Mouse (Mus musculus) thymus, adult 2 months (tissue): Measurements from ENCODE around the gene Gm11554. TPM values are rescaled to one million over a fixed set of nuclear protein-coding genes. Genes with fewer than 3 reads are reported as not detected.
"Not testable (repeated sequence)": the region's sequence is repeated elsewhere in the genome, so short reads cannot be mapped to it uniquely, and the experiment has no call there.

Source experiments
- DNase-seq: peaks from one replicate; pipeline ENCODE4 v3.0.0; 2021
- H3K27ac ChIP-seq: fragments of 200-500 bp; 2 replicates; pipeline ENCODE4 v1.5.1; 2012; ENCODE audit warnings: low read length, control low read depth; ENCODE audit not compliant: control insufficient read depth, insufficient read depth
- H3K27me3 ChIP-seq: fragments of 200-500 bp; 2 replicates; pipeline ENCODE4 v1.6.1; 2012; ENCODE audit warnings: mild to moderate bottlenecking, low read length, moderate library complexity, mixed read lengths; ENCODE audit not compliant: control insufficient read depth, insufficient read depth
- H3K36me3 ChIP-seq: fragments of 200-500 bp; 2 replicates; pipeline ENCODE4 v1.6.1; 2012; ENCODE audit warnings: mild to moderate bottlenecking, low read length, moderate library complexity; ENCODE audit not compliant: control insufficient read depth, insufficient read depth
- H3K4me1 ChIP-seq: fragments of 200-500 bp; replicated peaks from 2 replicates; pipeline ENCODE4 v1.6.1; 2012; ENCODE audit warnings: low read length; ENCODE audit not compliant: control insufficient read depth, insufficient read depth
- H3K4me3 ChIP-seq: fragments of 200-500 bp; 2 replicates; pipeline ENCODE4 v1.5.1; 2012; ENCODE audit warnings: mild to moderate bottlenecking, low read length, control low read depth, moderate library complexity; ENCODE audit not compliant: control insufficient read depth, insufficient read depth
- CTCF ChIP-seq: fragments of 200-500 bp; IDR thresholded peaks from 2 replicates; pipeline ENCODE4 v1.5.1; 2012; ENCODE audit warnings: mild to moderate bottlenecking, control low read depth, low read length, moderate library complexity, borderline replicate concordance; ENCODE audit not compliant: control insufficient read depth, poor library complexity, insufficient read depth; ENCODE audit errors: extremely low read depth
- POLR2A ChIP-seq: fragments of 200-500 bp; IDR thresholded peaks from 2 replicates; pipeline ENCODE4 v1.6.1; 2012; ENCODE audit warnings: mild to moderate bottlenecking, low read length, control low read depth, moderate library complexity; ENCODE audit not compliant: control insufficient read depth, poor library complexity, insufficient read depth; ENCODE audit errors: extremely low read depth
- WGBS: fragments of 180-500 bp; shearing (Covaris S2); methylation state at CpG from one replicate; pipeline ENCODE4 v1.1.7; 2018; 5-methylcytosine and 5-hydroxymethylcytosine counted together
- polyA plus RNA-seq: library from polyadenylated mRNA; depleted of rRNA; stranded (reverse); fragments of >200 nt; gene quantifications from 2 replicates; pipeline ENCODE4 v1.2.3, GENCODE M21; 2012; rRNA removed

The Gm11554 gene
- polyA plus RNA-seq, 1 experiment, result not detected

GRCm38 (mm10) chr11:99793367-99793766, 10.9 kb downstream of the Gm11554 start, which contains the start of gene Gm11596:
TSS of gene Gm11596 (minus strand) at chr11:99793467.
- 88% methylated on average over 2 of the region's 2 CpGs for WGBS
- no peak for DNase-seq
- H3K36me3 ChIP-seq, result no peaks in the 10 kb centered on the region
- H3K4me3 ChIP-seq, result no peak within 1 kb of the TSS
- no peaks in the 10 kb centered on the region for H3K4me1 ChIP-seq
- TF ChIP-seq POLR2A (no peak), CTCF (no peak)
- no peak within 1 kb of the TSS for H3K27ac ChIP-seq
- H3K27me3 ChIP-seq, result no peaks in the 10 kb centered on the region

DNA sequence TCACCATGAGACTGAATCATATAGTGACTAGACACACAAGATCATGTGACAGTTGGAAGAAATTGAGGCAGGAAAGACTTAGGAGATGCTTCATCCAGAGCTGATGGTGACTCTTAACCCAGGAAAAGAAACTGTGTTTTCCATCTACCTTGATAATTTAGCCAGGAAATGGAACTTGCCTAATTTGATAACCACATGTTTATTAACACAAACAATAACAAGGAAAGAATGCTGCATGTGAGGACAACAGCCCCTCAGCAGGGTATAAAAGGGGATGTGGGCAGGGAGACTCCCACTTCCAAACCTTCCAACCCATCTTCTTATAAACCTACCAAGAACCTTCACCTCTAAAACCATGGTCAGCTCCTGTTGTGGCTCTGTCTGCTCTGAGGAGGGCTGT, 19.3 kb downstream of the Gm11554 start, which contains the start of gene Krtap4-9:
Gene Krtap4-9 (plus strand): TSS at position 301 of the 400 bp plus-strand sequence.
- not testable (repeated sequence) for H3K36me3 ChIP-seq, H3K27ac ChIP-seq, DNase-seq, H3K4me3 ChIP-seq, H3K27me3 ChIP-seq, H3K4me1 ChIP-seq

- WGBS, result 96% methylated on average over 2 of the region's 2 CpGs
- H3K4me3 ChIP-seq, result no peak within 1 kb of the TSS
- no peaks in the 10 kb centered on the region for H3K27me3 ChIP-seq
- no peaks in the 10 kb centered on the region for H3K36me3 ChIP-seq
- DNase-seq, result no peak
- H3K27ac ChIP-seq, result no peak within 1 kb of the TSS
- H3K4me1 ChIP-seq, result no peaks in the 10 kb centered on the region
- TF ChIP-seq POLR2A, result no peak
- no peak for TF ChIP-seq CTCF
These were observed 23.6 kb downstream of the Gm11554 start, which contains the start of gene Krtap4-8 for GRCm38 (mm10) chr11:99780604-99781003. TSS of gene Krtap4-8 (minus strand) at chr11:99780704.

DNA sequence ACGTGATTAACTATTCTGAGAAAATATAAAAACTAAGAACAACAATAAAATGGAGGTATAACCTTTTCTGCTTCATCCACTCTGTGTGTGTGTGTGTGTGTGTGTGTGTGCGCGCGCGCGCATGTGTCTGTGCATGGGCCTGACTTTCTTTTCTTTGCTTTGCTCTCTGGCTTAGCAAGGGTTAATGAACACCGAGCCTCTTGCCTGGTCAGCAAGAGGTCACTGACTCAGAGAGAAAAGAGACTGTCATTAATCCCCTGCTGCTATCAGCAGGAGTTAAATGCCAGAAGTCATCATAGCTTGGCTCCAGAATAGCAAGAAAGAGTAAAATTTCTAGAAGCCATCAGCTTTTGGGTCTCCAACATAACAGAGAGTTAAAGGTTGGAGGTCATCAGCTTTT, 25.8 kb downstream of the Gm11554 start:
- Histone ChIP-seq H3K27me3 (no peaks in the 10 kb centered on the region), H3K27ac (no peak overlapping the region), H3K4me1 (no peaks in the 10 kb centered on the region), H3K36me3 (no peaks in the 10 kb centered on the region), H3K4me3 (no peak overlapping the region)
- no peak for DNase-seq
- TF ChIP-seq POLR2A, result no peak
- WGBS, result 81% methylated on average over 7 of the region's 7 CpGs

GRCm38 (mm10) chr11:99772813-99773212, 31.4 kb downstream of the Gm11554 start, which contains the start of gene Gm11595:
TSS of gene Gm11595 (minus strand) at chr11:99772913.
- H3K4me3 ChIP-seq, H3K4me1 ChIP-seq, H3K27me3 ChIP-seq, H3K36me3 ChIP-seq, DNase-seq, H3K27ac ChIP-seq: not testable (repeated sequence)

DNA sequence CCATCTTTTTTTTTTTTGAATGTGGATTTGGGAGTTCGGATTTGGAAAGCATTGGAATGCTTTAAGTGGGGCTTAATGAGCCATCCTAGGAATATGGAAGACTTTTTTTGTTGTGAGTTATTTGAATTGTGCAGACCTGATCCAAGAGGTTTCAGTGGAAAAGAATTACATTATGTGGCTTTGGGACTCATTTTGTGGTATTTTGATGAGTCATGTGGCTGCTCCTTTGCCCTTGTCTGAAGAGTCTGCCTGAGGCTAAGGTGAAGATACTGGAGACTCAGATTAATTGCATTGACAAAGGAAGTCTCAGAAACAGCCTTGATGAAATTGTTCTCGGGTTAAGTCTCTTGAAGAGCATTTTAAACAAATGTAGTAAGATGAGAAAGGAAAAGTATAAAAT, 35.8 kb downstream of the Gm11554 start:
- Histone ChIP-seq H3K4me1 (no peaks in the 10 kb centered on the region), H3K4me3 (no peak overlapping the region), H3K27ac (no peak overlapping the region), H3K36me3 (no peaks in the 10 kb centered on the region), H3K27me3 (no peaks in the 10 kb centered on the region)
- 89% methylated on average over 2 of the region's 2 CpGs for whole genome bisulfite sequencing
- DNase-seq, result no peak
- TF ChIP-seq POLR2A (no peak), CTCF (no peak)

DNA sequence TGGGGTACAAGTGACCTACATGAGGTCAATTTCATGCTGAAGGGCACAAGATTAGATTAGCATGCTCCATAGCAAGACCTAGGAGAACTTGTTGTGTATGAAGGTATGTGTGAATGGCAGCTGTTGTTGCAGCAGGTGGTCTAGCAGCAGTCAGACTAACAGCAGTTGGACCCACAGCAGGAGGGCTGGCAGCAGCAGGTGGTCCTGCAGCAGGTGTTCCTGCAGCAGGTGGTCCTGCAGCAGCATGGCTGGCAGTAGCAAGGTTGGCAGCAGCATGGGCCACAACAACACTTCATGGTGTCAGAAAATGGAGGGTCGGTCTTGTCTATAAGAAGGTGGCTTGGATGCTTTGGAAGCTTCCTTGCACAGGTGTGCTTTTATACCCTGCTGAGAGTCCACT, 45.4 kb downstream of the Gm11554 start:
- 100% methylated on average over 1 of the region's 1 CpGs for WGBS
- Histone ChIP-seq H3K27me3 (no peaks in the 10 kb centered on the region), H3K27ac (no peak overlapping the region), H3K4me1 (no peaks in the 10 kb centered on the region), H3K4me3 (no peak overlapping the region), H3K36me3 (no peaks in the 10 kb centered on the region)
- no peak for DNase-seq
- TF ChIP-seq CTCF, result no peak
- TF ChIP-seq POLR2A, result no peak

Other genes with a start within 250 kb of the Gm11554 start
- 0.15 and 0.19 TPM in 2 replicates for gene Krtap3-2, start 247.6 kb downstream of the Gm11554 start, polyA plus RNA-seq
- not detected in 2 replicates for gene Gm11939, start 245.0 kb downstream of the Gm11554 start, polyA plus RNA-seq
- 0.43 and 0.81 TPM in 2 replicates for gene Krtap3-1, start 237.8 kb downstream of the Gm11554 start, polyA plus RNA-seq
- not detected in 2 replicates for gene Krtap1-5, start 223.4 kb downstream of the Gm11554 start, polyA plus RNA-seq
- not detected in 2 replicates for gene Krtap1-4, start 220.8 kb downstream of the Gm11554 start, polyA plus RNA-seq
- not detected in 2 replicates for gene Krtap1-3, start 213.1 kb downstream of the Gm11554 start, polyA plus RNA-seq
- not detected in 2 replicates for gene Krtap9-3, start 206.3 kb downstream of the Gm11554 start, polyA plus RNA-seq
- 0.33 TPM in 1 of 2 replicates, not detected in the other for gene Gm11938, start 201.1 kb downstream of the Gm11554 start, polyA plus RNA-seq
- not detected in 2 replicates for gene Gm11937, start 194.3 kb downstream of the Gm11554 start, polyA plus RNA-seq
- gene Krtap2-4, start 189.6 kb downstream of the Gm11554 start, polyA plus RNA-seq, result 0.22 and 0.37 TPM in 2 replicates
- gene Gm11562, start 184.0 kb downstream of the Gm11554 start, polyA plus RNA-seq, result not detected in 2 replicates
- gene Krtap4-1, start 176.2 kb downstream of the Gm11554 start, polyA plus RNA-seq, result not detected in 2 replicates
- not detected in 2 replicates for gene Krtap4-2, start 169.4 kb downstream of the Gm11554 start, polyA plus RNA-seq
- not detected in 2 replicates for gene Krtap4-7, start 160.4 kb downstream of the Gm11554 start, polyA plus RNA-seq
- gene Gm11555, start 154.2 kb downstream of the Gm11554 start, polyA plus RNA-seq, result not detected in 2 replicates
- not detected in 2 replicates for gene Gm11563, start 145.5 kb downstream of the Gm11554 start, polyA plus RNA-seq
- not detected in 2 replicates for gene Krtap4-6, start 138.5 kb downstream of the Gm11554 start, polyA plus RNA-seq
- gene Gm14190, start 113.7 kb downstream of the Gm11554 start, polyA plus RNA-seq, result not detected in 2 replicates
- gene Gm14180, start 70.2 kb downstream of the Gm11554 start, polyA plus RNA-seq, result not detected in 2 replicates
- gene Gm11595, start 31.5 kb downstream of the Gm11554 start, polyA plus RNA-seq, result not detected in 2 replicates
- gene Krtap4-8, start 23.7 kb downstream of the Gm11554 start, polyA plus RNA-seq, result not detected in 2 replicates
- 0.17 TPM in 1 of 2 replicates, not detected in the other for gene Krtap4-9, start 19.2 kb downstream of the Gm11554 start, polyA plus RNA-seq
- gene Gm11596, start 11.0 kb downstream of the Gm11554 start, polyA plus RNA-seq, result not detected in 2 replicates
- gene Gm11569, start 5.5 kb downstream of the Gm11554 start, polyA plus RNA-seq, result not detected in 2 replicates
- not detected in 2 replicates for gene Krtap4-13, start 5.4 kb upstream of the Gm11554 start, polyA plus RNA-seq
- not detected in 2 replicates for gene Gm11564, start 11.2 kb upstream of the Gm11554 start, polyA plus RNA-seq
- gene 2300003K06Rik, start 33.6 kb upstream of the Gm11554 start, polyA plus RNA-seq, result not detected in 2 replicates
- 0.28 TPM in 1 of 2 replicates, not detected in the other for gene Krtap4-16, start 47.2 kb upstream of the Gm11554 start, polyA plus RNA-seq
- gene Gm11568, start 53.5 kb upstream of the Gm11554 start, polyA plus RNA-seq, result not detected in 2 replicates
- 0.31 TPM in 1 of 2 replicates, not detected in the other for gene Gm11559, start 60.0 kb upstream of the Gm11554 start, polyA plus RNA-seq
- gene Krtap9-1, start 68.9 kb upstream of the Gm11554 start, polyA plus RNA-seq, result not detected in 2 replicates
- gene Gm11567, start 74.7 kb upstream of the Gm11554 start, polyA plus RNA-seq, result not detected in 2 replicates
- gene Krtap31-1, start 103.5 kb upstream of the Gm11554 start, polyA plus RNA-seq, result 0.13 TPM in 1 of 2 replicates, not detected in the other
- not detected in 2 replicates for gene Gm11565, start 110.3 kb upstream of the Gm11554 start, polyA plus RNA-seq
- gene Krtap31-2, start 131.8 kb upstream of the Gm11554 start, polyA plus RNA-seq, result 0.11 TPM in 1 of 2 replicates, not detected in the other
- gene Krtap9-5, start 144.0 kb upstream of the Gm11554 start, polyA plus RNA-seq, result not detected in 2 replicates
- gene Krtap29-1, start 174.6 kb upstream of the Gm11554 start, polyA plus RNA-seq, result not detected in 2 replicates
- gene Krtap16-1, start 182.2 kb upstream of the Gm11554 start, polyA plus RNA-seq, result not detected in 2 replicates
- 0.31 and 0.43 TPM in 2 replicates for gene Krtap17-1, start 189.5 kb upstream of the Gm11554 start, polyA plus RNA-seq
- gene Krt33a, start 211.8 kb upstream of the Gm11554 start, polyA plus RNA-seq, result 0.11 and 0.14 TPM in 2 replicates
- gene Krt33b, start 225.4 kb upstream of the Gm11554 start, polyA plus RNA-seq, result 0.44 TPM in 1 of 2 replicates, not detected in the other
- not detected in 2 replicates for gene Krt34, start 237.1 kb upstream of the Gm11554 start, polyA plus RNA-seq
- 0.15 and 0.23 TPM in 2 replicates for gene Krt31, start 246.1 kb upstream of the Gm11554 start, polyA plus RNA-seq